Mouse (Mus musculus) liver, embryonic 15.5 days (tissue): ENCODE measurements around the gene Msh5. TPM values are rescaled to one million over a fixed set of nuclear protein-coding genes. Genes with fewer than 3 reads are reported as not detected.
A peak's percentile ranks its signal among the peaks of the same experiment; 100 is the strongest.

Experiments used
- ATAC-seq: fragments of 200-750 bp; cut with Nextera tagmentation; 2 replicates; pipeline ENCODE4 v1.8.0; 2017; ENCODE audit warnings: moderate number of reproducible peaks, mild to moderate bottlenecking, moderate library complexity; ENCODE audit not compliant: insufficient read depth
- H3K27ac ChIP-seq: fragments of 300-500 bp; sonication (generic); replicated peaks from 2 replicates; pipeline ENCODE4 v1.5.1; 2015; ENCODE audit warnings: mild to moderate bottlenecking, inconsistent platforms
- H3K27me3 ChIP-seq: fragments of 300-500 bp; sonication (generic); 2 replicates; pipeline ENCODE4 v1.6.1; 2015; ENCODE audit warnings: mild to moderate bottlenecking, inconsistent platforms
- H3K36me3 ChIP-seq: fragments of 300-500 bp; sonication (generic); replicated peaks from 2 replicates; pipeline ENCODE4 v1.6.1; 2015; ENCODE audit warnings: moderate library complexity, mild to moderate bottlenecking, inconsistent platforms
- H3K4me1 ChIP-seq: fragments of 300-500 bp; sonication (generic); replicated peaks from 2 replicates; pipeline ENCODE4 v1.6.1; 2015; ENCODE audit warnings: inconsistent platforms
- H3K4me2 ChIP-seq: fragments of 300-500 bp; sonication (generic); 2 replicates; pipeline ENCODE4 v1.6.1; 2015; ENCODE audit warnings: moderate library complexity, mild to moderate bottlenecking, inconsistent platforms
- H3K4me3 ChIP-seq: fragments of 300-500 bp; sonication (generic); replicated peaks from 2 replicates; pipeline ENCODE4 v1.5.1; 2015; ENCODE audit warnings: mild to moderate bottlenecking, inconsistent platforms
- H3K9ac ChIP-seq: fragments of 300-500 bp; sonication (generic); 2 replicates; pipeline ENCODE4 v1.6.1; 2015; ENCODE audit warnings: moderate library complexity, mild to moderate bottlenecking, inconsistent platforms
- H3K9me3 ChIP-seq: fragments of 300-500 bp; sonication (generic); replicated peaks from 2 replicates; pipeline ENCODE4 v1.6.1; 2016; ENCODE audit warnings: inconsistent platforms
- WGBS: fragments of 180-500 bp; shearing (Covaris S2); methylation state at CpG from one replicate; pipeline ENCODE4 v1.1.7; 2015; ENCODE audit warnings: mixed read lengths; ENCODE audit not compliant: insufficient replicate concordance; 5-methylcytosine and 5-hydroxymethylcytosine counted together
- polyA plus RNA-seq: library from polyadenylated mRNA; unstranded; fragments of >200 nt; fragmentation: Nextera tagmentation; extraction: Ambion mirVana; gene quantifications from 2 replicates; pipeline ENCODE4 v1.2.1, GENCODE M21; 2015

Msh5 gene
- polyA plus RNA-seq, 1 experiment from 2014 or later, result 4.3 TPM

- ATAC-seq, result no peak
- Histone ChIP-seq H3K4me3 (no peak overlapping the region), H3K27ac (no peak overlapping the region), H3K4me2 (no peak overlapping the region), H3K4me1 (peaks cover 65% of the 10 kb centered on the region), H3K9ac (no peak overlapping the region), H3K36me3 (no peaks in the 10 kb centered on the region), H3K27me3 (no peaks in the 10 kb centered on the region), H3K9me3 (no peaks in the 10 kb centered on the region)
- WGBS, result 54% methylated on average over 2 of the region's 2 CpGs
These were observed 18.2 kb downstream of the Msh5 start for GRCm38 (mm10) chr17:35028315-35028714.

- no peaks in the 10 kb centered on the region for H3K9me3 ChIP-seq
- H3K9ac ChIP-seq, result no peak within 1 kb of the TSS
- WGBS, result 52% methylated on average over 13 of the region's 13 CpGs
- H3K4me2 ChIP-seq, result no peak within 1 kb of the TSS
- no peak within 1 kb of the TSS for H3K4me3 ChIP-seq
- no peaks in the 10 kb centered on the region for H3K36me3 ChIP-seq
- no peak within 1 kb of the TSS for H3K27ac ChIP-seq
- no peaks in the 10 kb centered on the region for H3K27me3 ChIP-seq
- peaks cover 71% of the 10 kb centered on the region for H3K4me1 ChIP-seq
- ATAC-seq, result no peak
These were observed 19.1 kb downstream of the Msh5 start, which contains the start of gene Sapcd1 for GRCm38 (mm10) chr17:35027277-35028068. Sapcd1 (minus strand) TSS chr17:35028016.

GRCm38 (mm10) chr17:35026206-35026605, 20.3 kb downstream of the Msh5 start:
- Histone ChIP-seq H3K27me3 (no peaks in the 10 kb centered on the region), H3K4me3 (no peak overlapping the region), H3K9me3 (no peaks in the 10 kb centered on the region), H3K36me3 (no peaks in the 10 kb centered on the region), H3K4me1 (peaks cover 72% of the 10 kb centered on the region), H3K4me2 (no peak overlapping the region), H3K9ac (no peak overlapping the region), H3K27ac (no peak overlapping the region)
- 77% methylated on average over 5 of the region's 5 CpGs for WGBS
- ATAC-seq, result no peak

- Histone ChIP-seq H3K4me1 (peaks cover 72% of the 10 kb centered on the region), H3K27ac (no peak overlapping the region), H3K27me3 (no peaks in the 10 kb centered on the region), H3K4me2 (no peak overlapping the region), H3K36me3 (no peaks in the 10 kb centered on the region), H3K9ac (no peak overlapping the region), H3K9me3 (no peaks in the 10 kb centered on the region), H3K4me3 (no peak overlapping the region)
- ATAC-seq, result no peak
- WGBS, result 39% methylated on average over 10 of the region's 10 CpGs
These were observed 21.7 kb downstream of the Msh5 start for GRCm38 (mm10) chr17:35024691-35025488.

- Histone ChIP-seq H3K4me3 (no peak overlapping the region), H3K4me1 (peaks cover 66% of the 10 kb centered on the region), H3K36me3 (no peaks in the 10 kb centered on the region), H3K9me3 (no peaks in the 10 kb centered on the region), H3K27me3 (no peaks in the 10 kb centered on the region), H3K27ac (no peak overlapping the region), H3K4me2 (no peak overlapping the region), H3K9ac (peak overlapping the region; percentile 11; the same call in 1 of the 2 replicates)
- no peak for ATAC-seq
- 45% methylated on average over 13 of the region's 13 CpGs for WGBS
These were observed 22.3 kb downstream of the Msh5 start for GRCm38 (mm10) chr17:35024261-35024660.

- 0 out of 2 replicates have a peak, but pooled peaks have one; percentile 3 for ATAC-seq
- 25% methylated on average over 4 of the region's 4 CpGs for whole genome bisulfite sequencing
These were observed 22.8 kb downstream of the Msh5 start for GRCm38 (mm10) chr17:35023756-35024155.

GRCm38 (mm10) chr17:35023221-35023620, 23.3 kb downstream of the Msh5 start:
- no peaks in the 10 kb centered on the region for H3K9me3 ChIP-seq
- ATAC-seq, result no peak
- 0 out of 2 replicates have a peak overlapping the region, but pooled peaks have one; percentile 13 for H3K4me2 ChIP-seq
- peaks cover 64% of the 10 kb centered on the region for H3K4me1 ChIP-seq
- no peak overlapping the region for H3K9ac ChIP-seq
- WGBS, result 76% methylated on average over 5 of the region's 5 CpGs
- no peak overlapping the region for H3K27ac ChIP-seq
- no peaks in the 10 kb centered on the region for H3K27me3 ChIP-seq
- H3K36me3 ChIP-seq, result no peaks in the 10 kb centered on the region
- no peak overlapping the region for H3K4me3 ChIP-seq

More at GRCm38 (mm10) chr17:35023756-35024155, 22.8 kb downstream of the Msh5 start:
- Histone ChIP-seq H3K27me3 (no peaks in the 10 kb centered on the region), H3K4me1 (peaks cover 64% of the 10 kb centered on the region), H3K9ac (no peak overlapping the region), H3K4me2 (0 out of 2 replicates have a peak overlapping the region, but pooled peaks have one; percentile 13), H3K36me3 (no peaks in the 10 kb centered on the region), H3K27ac (no peak overlapping the region), H3K9me3 (no peaks in the 10 kb centered on the region), H3K4me3 (no peak overlapping the region)

- Histone ChIP-seq H3K9ac (no peak overlapping the region), H3K27me3 (no peaks in the 10 kb centered on the region), H3K9me3 (no peaks in the 10 kb centered on the region), H3K27ac (peak overlapping the region; percentile 39; the same call in 1 of the 2 replicates), H3K4me1 (peaks cover 60% of the 10 kb centered on the region), H3K4me2 (no peak overlapping the region), H3K4me3 (no peak overlapping the region), H3K36me3 (no peaks in the 10 kb centered on the region)
- whole genome bisulfite sequencing, result 59% methylated on average over 8 of the region's 8 CpGs
- ATAC-seq, result no peak
These were observed 23.9 kb downstream of the Msh5 start for GRCm38 (mm10) chr17:35022541-35023060.

GRCm38 (mm10) chr17:35021842-35022477, 24.6 kb downstream of the Msh5 start:
- no peaks in the 10 kb centered on the region for H3K27me3 ChIP-seq
- peak; percentile 82 for ATAC-seq
- WGBS, result 10% methylated on average over 6 of the region's 6 CpGs
- H3K4me1 ChIP-seq, result peaks cover 61% of the 10 kb centered on the region
- no peak overlapping the region for H3K9ac ChIP-seq
- H3K36me3 ChIP-seq, result peaks cover 5% of the 10 kb centered on the region; the same call in 1 of the 2 replicates
- peak overlapping the region; percentile 20; the same call in 1 of the 2 replicates for H3K4me3 ChIP-seq
- no peaks in the 10 kb centered on the region for H3K9me3 ChIP-seq
- peak overlapping the region; percentile 54 for H3K4me2 ChIP-seq
- H3K27ac ChIP-seq, result peak overlapping the region; percentile 65

- Histone ChIP-seq H3K4me2 (peak overlapping the region; percentile 54), H3K36me3 (peaks cover 12% of the 10 kb centered on the region), H3K9ac (no peak overlapping the region), H3K9me3 (no peaks in the 10 kb centered on the region), H3K27me3 (no peaks in the 10 kb centered on the region), H3K4me3 (peak overlapping the region; percentile 20), H3K4me1 (peaks cover 68% of the 10 kb centered on the region), H3K27ac (peak overlapping the region; percentile 65; the same call in 1 of the 2 replicates)
- WGBS, result 6% methylated on average over 17 of the region's 17 CpGs
- no peak; the same call in 1 of the 2 replicates for ATAC-seq
These were observed 25.3 kb downstream of the Msh5 start for GRCm38 (mm10) chr17:35021163-35021808.
